In the genomic region with DNA sequence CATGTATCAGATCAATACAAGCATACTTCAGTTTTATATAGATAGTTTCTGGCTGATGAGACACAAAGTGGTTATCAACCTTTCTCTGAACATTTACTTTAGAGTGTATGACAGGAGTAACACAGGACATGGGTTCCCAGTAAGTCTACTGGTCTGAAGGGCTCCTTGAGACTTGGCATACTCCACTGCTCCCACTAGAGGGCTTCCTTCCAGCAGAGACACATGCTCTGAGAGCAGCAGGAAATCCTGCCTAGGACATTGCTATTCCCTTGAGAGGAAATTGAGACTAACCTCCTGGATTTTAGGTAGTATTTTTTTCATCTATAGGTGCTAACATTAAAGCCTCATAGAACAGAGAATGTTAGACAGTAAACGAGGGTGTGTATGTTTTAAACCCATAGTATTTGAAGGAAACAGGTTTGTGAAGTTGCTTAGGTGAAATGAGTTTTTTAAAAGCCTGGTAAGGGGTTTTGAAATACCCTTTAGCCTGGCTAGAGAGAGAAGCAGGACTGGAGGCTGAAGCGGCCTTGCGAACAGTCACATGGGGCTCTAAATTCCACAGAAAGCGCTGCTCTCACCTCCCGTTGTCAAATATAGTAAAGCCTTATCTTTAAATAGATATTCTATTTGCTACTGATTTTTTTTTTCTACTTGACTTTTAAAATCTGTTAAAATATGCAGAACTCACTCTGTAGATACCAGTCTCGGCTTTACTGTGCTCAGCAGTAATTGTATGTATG, we compare ENCODE assay signal across 10 mouse cellular contexts.
DNase-seq lines count a peak whose midpoint lies in the region; ATAC-seq and TF ChIP-seq lines count a peak whose summit lies in the region.
"Had no signal": no experiment of that assay in that cellular context is flagged by ENCODE, and none has a peak within 500 bp of the region (broad histone marks: within the 10 kb centered on the region; RNA-seq: fewer than 3 reads in every experiment).

No protein-coding gene starts in this region.

- H3K36me3 ChIP-seq in ES-Bruce4 (ENCODE audit: control insufficient read depth, insufficient read depth, low read length, poor library complexity, severe bottlenecking): no peaks in the 10 kb centered on the region
- H3K36me3 ChIP-seq in heart, postnatal 0 days (replicated peaks; ENCODE audit: control insufficient read depth, insufficient read depth, low read length): no peaks in the 10 kb centered on the region
- H3K36me3 ChIP-seq: embryonic facial prominence, embryonic 12.5 days had no signal

- ATAC-seq in heart, postnatal 0 days (ENCODE audit: insufficient read depth, low read depth): peak; percentile 85

- peak; percentile 83 for TF ChIP-seq CTCF in gastrocnemius, adult 2 months (IDR thresholded peaks at IDR 0.05)
- TF ChIP-seq CTCF in ES-Bruce4 (IDR thresholded peaks at IDR 0.05; ENCODE audit: low read depth, low read length): peak; percentile 72
- TF ChIP-seq CTCF in heart, postnatal 0 days (IDR thresholded peaks at IDR 0.05; ENCODE audit: low read depth): peak; percentile 84

- no peak overlapping the region for H3K9ac ChIP-seq in ES-Bruce4 (ENCODE audit: low read depth, poor library complexity, severe bottlenecking)
- no peak overlapping the region for H3K9ac ChIP-seq in heart, postnatal 0 days (replicated peaks; ENCODE audit: low read depth, low read length)
- H3K9ac ChIP-seq: embryonic facial prominence, embryonic 12.5 days had no signal

- peak overlapping the region; percentile 19; the same call in 1 of the 2 replicates for H3K4me3 ChIP-seq in gastrocnemius, adult 2 months
- no peak overlapping the region for H3K4me3 ChIP-seq in ES-Bruce4 (ENCODE audit: low read depth, low read length)
- no peak overlapping the region for H3K4me3 ChIP-seq in heart, postnatal 0 days (ENCODE audit: low read depth, low read length)
- H3K4me3 ChIP-seq: embryonic facial prominence, embryonic 12.5 days had no signal

- no peaks in the 10 kb centered on the region for H3K4me1 ChIP-seq in ES-Bruce4 (ENCODE audit: control insufficient read depth, insufficient read depth, low read length)
- H3K4me1 ChIP-seq in heart, postnatal 0 days (ENCODE audit: control insufficient read depth, insufficient read depth): peaks cover 35% of the 10 kb centered on the region

- no peak for TF ChIP-seq POLR2A in ES-Bruce4 (IDR thresholded peaks at IDR 0.05; ENCODE audit: insufficient read depth, low read length)

- no peak for TF ChIP-seq EP300 in ES-Bruce4 (IDR thresholded peaks at IDR 0.05; ENCODE audit: insufficient read depth, low read depth, low read length)
- no peak for TF ChIP-seq EP300 in heart, postnatal 0 days (IDR thresholded peaks at IDR 0.05; ENCODE audit: low read depth)

- peak overlapping the region; percentile 8; the same call in 1 of the 2 replicates for H3K4me2 ChIP-seq in heart, postnatal 0 days (ENCODE audit: low read depth, low read length)
- H3K4me2 ChIP-seq: embryonic facial prominence, embryonic 12.5 days had no signal

- no peaks in the 10 kb centered on the region for H3K9me3 ChIP-seq in ES-Bruce4 (replicated peaks; ENCODE audit: control insufficient read depth, insufficient read depth, low read length, poor library complexity, severe bottlenecking)
- H3K9me3 ChIP-seq in heart, postnatal 0 days (replicated peaks; ENCODE audit: control insufficient read depth, low read length): no peaks in the 10 kb centered on the region
- H3K9me3 ChIP-seq: embryonic facial prominence, embryonic 12.5 days had no signal

- peak overlapping the region; percentile 36 for H3K27ac ChIP-seq in gastrocnemius, adult 2 months
- no peak overlapping the region for H3K27ac ChIP-seq in ES-Bruce4 (ENCODE audit: insufficient read depth, low read length)
- peak overlapping the region; percentile 25; the same call in 1 of the 2 replicates for H3K27ac ChIP-seq in heart, postnatal 0 days (ENCODE audit: low read depth)
- H3K27ac ChIP-seq: embryonic facial prominence, embryonic 12.5 days; macrophage had no signal

- H3K27me3 ChIP-seq in ES-Bruce4 (ENCODE audit: control insufficient read depth, insufficient read depth, low read length, poor library complexity, severe bottlenecking): no peaks in the 10 kb centered on the region
- no peaks in the 10 kb centered on the region for H3K27me3 ChIP-seq in heart, postnatal 0 days (ENCODE audit: control insufficient read depth, insufficient read depth, low read length)
- H3K27me3 ChIP-seq: embryonic facial prominence, embryonic 12.5 days had no signal

- WGBS in heart, postnatal 0 days: 17% methylated on average over 6 of the region's 6 CpGs

- intact Hi-C loops in gastrocnemius, adult 2 months (cut with DNase I): loop anchor here (5.0 kb wide), 2 partner anchors 120 to 195 kb away; no protein-coding TSS in a partner anchor

- peak; percentile 73 for DNase-seq in gastrocnemius, adult 2 months
- DNase-seq in gastrocnemius, postnatal 4 days (ENCODE audit: low spot score in 2 of 2): no peak
- peak; percentile 76 for DNase-seq in embryo, embryonic 10 days (ENCODE audit: low spot score)
- DNase-seq in heart, postnatal 0 days (ENCODE audit: low spot score): peak; percentile 86
- peak; percentile 52 to 59 for DNase-seq in left cerebral cortex, adult 18-20 months (ENCODE audit: low spot score in 2 of 2)
- DNase-seq in mesoderm, embryonic 11.5 days (ENCODE audit: low read depth, low spot score): peak; percentile 68
- peak; percentile 39 to 61 for DNase-seq in thymus, postnatal 36 days

Comparison
In these comparisons a context has a peak if more than half of its experiments do, and no peak if none do; other contexts are left out.
1. DNase-seq: peak in gastrocnemius, adult 2 months (single experiment), embryo, embryonic 10 days (single experiment), heart, postnatal 0 days (single experiment), left cerebral cortex, adult 18-20 months (2 of 2), mesoderm, embryonic 11.5 days (single experiment) and thymus, postnatal 36 days (2 of 2); none in gastrocnemius, postnatal 4 days (0 of 2).
2. Peak in every context shown above with its lines, with median percentiles within 50 percentile points of each other: CTCF ChIP-seq.